Comparison of ENCODE assay signal across 25 mouse cellular contexts in genomic region chr13:10725745-10726171, GRCm38 (mm10).
DNase-seq lines count a peak whose midpoint lies in the region; ATAC-seq and TF ChIP-seq lines count a peak whose summit lies in the region.
"Had no signal": no experiment of that assay in that cellular context is flagged by ENCODE, and none has a peak within 500 bp of the region (broad histone marks: within the 10 kb centered on the region; RNA-seq: fewer than 3 reads in every experiment).

No protein-coding gene starts in this region.

- no peak for ATAC-seq in embryonic facial prominence, embryonic 14.5 days (ENCODE audit: low read depth)
- peak; percentile 67; the same call in 1 of the 2 replicates for ATAC-seq in midbrain, embryonic 14.5 days (ENCODE audit: low FRiP score, low TSS enrichment)
- no peak for ATAC-seq in hindbrain, embryonic 11.5 days (ENCODE audit: low FRiP score)
- ATAC-seq: activated CD4-positive, CD25-positive, alpha-beta regulatory T cell, adult 4 months; intestine, postnatal 0 days; Patski had no signal

- H3K4me3 ChIP-seq in embryonic facial prominence, embryonic 14.5 days (ENCODE audit: low read depth, low read length) = no peak overlapping the region
- no peak overlapping the region for H3K4me3 ChIP-seq in embryonic facial prominence, embryonic 10.5 days
- no peak overlapping the region for H3K4me3 ChIP-seq in midbrain, embryonic 14.5 days (replicated peaks; ENCODE audit: low read depth, low read length)
- no peak overlapping the region for H3K4me3 ChIP-seq in hindbrain, embryonic 11.5 days (ENCODE audit: low read depth, low read length)
- H3K4me3 ChIP-seq in heart, adult 2 months = no peak overlapping the region
- H3K4me3 ChIP-seq: heart, embryonic 12.5 days; hindbrain, embryonic 15.5 days; kidney, embryonic 15.5 days; limb, embryonic 12.5 days; liver, embryonic 13.5 days; lung, embryonic 15.5 days; neural tube, embryonic 13.5 days had no signal

- H3K79me2 ChIP-seq in heart, adult 2 months (replicated peaks; ENCODE audit: control insufficient read depth, insufficient read depth, low read length) = no peaks in the 10 kb centered on the region

- intact Hi-C loops in heart, adult 2 months (cut with DNase I) = no loop called here

- 58% methylated on average over 3 of the region's 3 CpGs for WGBS in embryonic facial prominence, embryonic 14.5 days
- 81% methylated on average over 3 of the region's 3 CpGs for WGBS in embryonic facial prominence, embryonic 10.5 days
- 17% methylated on average over 3 of the region's 3 CpGs for WGBS in midbrain, embryonic 14.5 days
- WGBS in hindbrain, embryonic 11.5 days = 79% methylated on average over 3 of the region's 3 CpGs
- 65% methylated on average over 3 of the region's 3 CpGs for WGBS in heart, adult 2 months

- TF ChIP-seq EP300 in heart, adult 2 months (IDR thresholded peaks at IDR 0.05; ENCODE audit: insufficient read depth, low read depth, low read length) = no peak

- H3K4me2 ChIP-seq in embryonic facial prominence, embryonic 14.5 days (ENCODE audit: low read depth, low read length) = no peak overlapping the region
- no peak overlapping the region for H3K4me2 ChIP-seq in midbrain, embryonic 14.5 days (ENCODE audit: low read length)
- H3K4me2 ChIP-seq in hindbrain, embryonic 11.5 days (replicated peaks; ENCODE audit: low read depth, low read length) = no peak overlapping the region
- H3K4me2 ChIP-seq: heart, embryonic 12.5 days; hindbrain, embryonic 15.5 days; kidney, embryonic 15.5 days; limb, embryonic 12.5 days; liver, embryonic 13.5 days; lung, embryonic 15.5 days; neural tube, embryonic 13.5 days had no signal

- no peak for TF ChIP-seq CTCF in heart, adult 2 months (IDR thresholded peaks at IDR 0.05)

- DNase-seq in embryonic facial prominence, embryonic 14.5 days (ENCODE audit: low spot score) = peak; percentile 1
- DNase-seq in embryonic facial prominence, embryonic 10.5 days (ENCODE audit: low spot score) = no peak
- peak; percentile 6 to 9 for DNase-seq in layer of hippocampus, adult 8-10 months (ENCODE audit: low spot score in 2 of 2)
- no peak for DNase-seq in layer of hippocampus, postnatal 10 days (ENCODE audit: low spot score in 2 of 2)
- peak; percentile 25 for DNase-seq in brain, adult 2 months (ENCODE audit: low read depth, low spot score)
- peak; percentile 52 for DNase-seq in midbrain, embryonic 14.5 days
- no peak for DNase-seq in hindbrain, embryonic 11.5 days (ENCODE audit: low spot score)
- no peak for DNase-seq in heart, adult 2 months
- DNase-seq: adrenal gland, postnatal 10 days; cerebellum, adult 11-12 months; cerebellum, postnatal 25 days; embryo, embryonic 11 days; heart, postnatal 14 days; liver, embryonic 13.5 days; spleen, adult 18-20 months; thymus, postnatal 36 days had no signal

- H3K36me3 ChIP-seq in embryonic facial prominence, embryonic 14.5 days (ENCODE audit: control insufficient read depth, insufficient read depth, low read length) = no peaks in the 10 kb centered on the region
- no peaks in the 10 kb centered on the region for H3K36me3 ChIP-seq in embryonic facial prominence, embryonic 10.5 days (replicated peaks)
- H3K36me3 ChIP-seq in midbrain, embryonic 14.5 days (ENCODE audit: control insufficient read depth, insufficient read depth, low read length) = no peaks in the 10 kb centered on the region
- H3K36me3 ChIP-seq in hindbrain, embryonic 11.5 days (ENCODE audit: control insufficient read depth, insufficient read depth, low read length) = no peaks in the 10 kb centered on the region
- H3K36me3 ChIP-seq in heart, adult 2 months (ENCODE audit: control insufficient read depth, insufficient read depth, low read length) = no peaks in the 10 kb centered on the region
- H3K36me3 ChIP-seq: heart, embryonic 12.5 days; hindbrain, embryonic 15.5 days; kidney, embryonic 15.5 days; limb, embryonic 12.5 days; liver, embryonic 13.5 days; lung, embryonic 15.5 days; neural tube, embryonic 13.5 days had no signal

- H3K4me1 ChIP-seq in embryonic facial prominence, embryonic 14.5 days (ENCODE audit: control insufficient read depth, insufficient read depth, low read length) = no peaks in the 10 kb centered on the region
- no peaks in the 10 kb centered on the region for H3K4me1 ChIP-seq in embryonic facial prominence, embryonic 10.5 days
- H3K4me1 ChIP-seq in midbrain, embryonic 14.5 days (ENCODE audit: control insufficient read depth, insufficient read depth, low read length) = peaks cover 10% of the 10 kb centered on the region
- no peaks in the 10 kb centered on the region for H3K4me1 ChIP-seq in hindbrain, embryonic 11.5 days (replicated peaks; ENCODE audit: control insufficient read depth, insufficient read depth, low read length)
- no peaks in the 10 kb centered on the region for H3K4me1 ChIP-seq in heart, adult 2 months (ENCODE audit: control insufficient read depth, insufficient read depth, low read length)
- H3K4me1 ChIP-seq: heart, embryonic 12.5 days; hindbrain, embryonic 15.5 days; kidney, embryonic 15.5 days; limb, embryonic 12.5 days; liver, embryonic 13.5 days; lung, embryonic 15.5 days; neural tube, embryonic 13.5 days had no signal

- no peak overlapping the region for H3K27ac ChIP-seq in embryonic facial prominence, embryonic 14.5 days (replicated peaks; ENCODE audit: low read depth, low read length)
- H3K27ac ChIP-seq in embryonic facial prominence, embryonic 10.5 days (replicated peaks) = no peak overlapping the region
- 0 out of 2 replicates have a peak overlapping the region, but pooled peaks have one; percentile 32 for H3K27ac ChIP-seq in midbrain, embryonic 14.5 days (replicated peaks; ENCODE audit: low read depth, low read length)
- no peak overlapping the region for H3K27ac ChIP-seq in hindbrain, embryonic 11.5 days (ENCODE audit: low read depth, low read length)
- H3K27ac ChIP-seq in heart, adult 2 months = no peak overlapping the region
- H3K27ac ChIP-seq: hindbrain, embryonic 15.5 days; kidney, embryonic 15.5 days; limb, embryonic 12.5 days; liver, embryonic 13.5 days; lung, embryonic 15.5 days; neural tube, embryonic 13.5 days had no signal

- H3K27me3 ChIP-seq in embryonic facial prominence, embryonic 14.5 days (replicated peaks; ENCODE audit: control insufficient read depth, insufficient read depth, low read length) = no peaks in the 10 kb centered on the region
- H3K27me3 ChIP-seq in embryonic facial prominence, embryonic 10.5 days (replicated peaks; ENCODE audit: low read depth, poor library complexity, severe bottlenecking) = no peaks in the 10 kb centered on the region
- H3K27me3 ChIP-seq in midbrain, embryonic 14.5 days (ENCODE audit: control insufficient read depth, insufficient read depth, low read length) = no peaks in the 10 kb centered on the region
- H3K27me3 ChIP-seq in hindbrain, embryonic 11.5 days (ENCODE audit: control insufficient read depth, insufficient read depth, low read length) = no peaks in the 10 kb centered on the region
- H3K27me3 ChIP-seq in heart, adult 2 months (ENCODE audit: control insufficient read depth, insufficient read depth, low read length) = no peaks in the 10 kb centered on the region
- H3K27me3 ChIP-seq: heart, embryonic 12.5 days; hindbrain, embryonic 15.5 days; kidney, embryonic 15.5 days; limb, embryonic 12.5 days; liver, embryonic 13.5 days; lung, embryonic 15.5 days; neural tube, embryonic 13.5 days; Patski had no signal

- TF ChIP-seq POLR2A in heart, adult 2 months (IDR thresholded peaks at IDR 0.05; ENCODE audit: insufficient read depth, low read depth, low read length) = no peak

- no peaks in the 10 kb centered on the region for H3K9me3 ChIP-seq in embryonic facial prominence, embryonic 14.5 days (ENCODE audit: control insufficient read depth, low read length)
- no peaks in the 10 kb centered on the region for H3K9me3 ChIP-seq in embryonic facial prominence, embryonic 10.5 days
- no peaks in the 10 kb centered on the region for H3K9me3 ChIP-seq in midbrain, embryonic 14.5 days (ENCODE audit: control insufficient read depth, low read length)
- no peaks in the 10 kb centered on the region for H3K9me3 ChIP-seq in hindbrain, embryonic 11.5 days (ENCODE audit: control insufficient read depth, low read length)
- H3K9me3 ChIP-seq: heart, embryonic 12.5 days; hindbrain, embryonic 15.5 days; kidney, embryonic 15.5 days; limb, embryonic 12.5 days; liver, embryonic 13.5 days; lung, embryonic 15.5 days; neural tube, embryonic 13.5 days had no signal

- H3K9ac ChIP-seq in embryonic facial prominence, embryonic 14.5 days (ENCODE audit: low read depth, low read length) = no peak overlapping the region
- no peak overlapping the region for H3K9ac ChIP-seq in midbrain, embryonic 14.5 days (replicated peaks; ENCODE audit: low read length)
- H3K9ac ChIP-seq in hindbrain, embryonic 11.5 days (ENCODE audit: low read depth, low read length) = no peak overlapping the region
- no peak overlapping the region for H3K9ac ChIP-seq in heart, adult 2 months (ENCODE audit: low read depth, low read length)
- H3K9ac ChIP-seq: heart, embryonic 12.5 days; hindbrain, embryonic 15.5 days; kidney, embryonic 15.5 days; limb, embryonic 12.5 days; liver, embryonic 13.5 days; lung, embryonic 15.5 days; neural tube, embryonic 13.5 days had no signal

Comparison
In these comparisons a context has a peak if more than half of its experiments do, and no peak if none do; other contexts are left out.
1. DNase-seq: peak in embryonic facial prominence, embryonic 14.5 days (single experiment), layer of hippocampus, adult 8-10 months (2 of 2), brain, adult 2 months (single experiment) and midbrain, embryonic 14.5 days (single experiment); none in embryonic facial prominence, embryonic 10.5 days (single experiment), layer of hippocampus, postnatal 10 days (0 of 2), hindbrain, embryonic 11.5 days (single experiment) and heart, adult 2 months (0 of 2).